ENCODE assay signal across 9 mouse cellular contexts in genomic region chr7:130770707-130771106, GRCm38 (mm10). TPM values are rescaled to one million over a fixed set of nuclear protein-coding genes. Genes with fewer than 3 reads are reported as not detected.
DNase-seq lines count a peak whose midpoint lies in the region; ATAC-seq and TF ChIP-seq lines count a peak whose summit lies in the region.
"Had no signal": no experiment of that assay in that cellular context is flagged by ENCODE, and none has a peak within 500 bp of the region (broad histone marks: within the 10 kb centered on the region; RNA-seq: fewer than 3 reads in every experiment).

No protein-coding gene starts in this region.

- H3K9me3 ChIP-seq in ES-Bruce4 (replicated peaks; ENCODE audit: control insufficient read depth, insufficient read depth, low read length, poor library complexity, severe bottlenecking), result no peaks in the 10 kb centered on the region
- H3K9me3 ChIP-seq: lung, embryonic 15.5 days had no signal

- no peak overlapping the region for H3K4me3 ChIP-seq in ES-Bruce4 (ENCODE audit: low read depth, low read length)
- H3K4me3 ChIP-seq: lung, embryonic 15.5 days had no signal

- peak; percentile 78 for ATAC-seq in megakaryocyte progenitor cell, adult 5-6 weeks (replicated peaks; ENCODE audit: poor library complexity)

- intact Hi-C loops in heart, postnatal 10 days (cut with DNase I), result loop anchor here (1.0 to 5.0 kb wide), 3 partner anchors 56 to 297 kb away; no protein-coding TSS in a partner anchor

- no peaks in the 10 kb centered on the region for H3K4me1 ChIP-seq in ES-Bruce4 (ENCODE audit: control insufficient read depth, insufficient read depth, low read length)
- H3K4me1 ChIP-seq: lung, embryonic 15.5 days had no signal

- DNase-seq in adrenal gland, postnatal 10 days, result peak; percentile 87
- DNase-seq in embryo, embryonic 11 days, result peak; percentile 86
- peak; percentile 80 to 91 for DNase-seq in heart, postnatal 10 days
- DNase-seq in layer of hippocampus, postnatal 10 days (ENCODE audit: low spot score in 2 of 2), result peak; percentile 83 to 86
- peak; percentile 64 to 71 for DNase-seq in right cerebral cortex, postnatal 36 days (ENCODE audit: low spot score in 2 of 2)
- DNase-seq in urinary bladder, postnatal 4 days (ENCODE audit: low spot score in 2 of 2), result peak; percentile 66 to 86

- no peak for TF ChIP-seq EP300 in ES-Bruce4 (IDR thresholded peaks at IDR 0.05; ENCODE audit: insufficient read depth, low read depth, low read length)

- no peak for TF ChIP-seq POLR2A in ES-Bruce4 (IDR thresholded peaks at IDR 0.05; ENCODE audit: insufficient read depth, low read length)

- H3K9ac ChIP-seq in ES-Bruce4 (ENCODE audit: low read depth, poor library complexity, severe bottlenecking), result no peak overlapping the region
- H3K9ac ChIP-seq: lung, embryonic 15.5 days had no signal

- no peak overlapping the region for H3K27ac ChIP-seq in ES-Bruce4 (ENCODE audit: insufficient read depth, low read length)
- H3K27ac ChIP-seq: lung, embryonic 15.5 days had no signal

- TF ChIP-seq CTCF in ES-Bruce4 (IDR thresholded peaks at IDR 0.05; ENCODE audit: low read depth, low read length), result peak; percentile 82

- no peaks in the 10 kb centered on the region for H3K27me3 ChIP-seq in ES-Bruce4 (ENCODE audit: control insufficient read depth, insufficient read depth, low read length, poor library complexity, severe bottlenecking)
- H3K27me3 ChIP-seq: lung, embryonic 15.5 days had no signal

- no peaks in the 10 kb centered on the region for H3K36me3 ChIP-seq in ES-Bruce4 (ENCODE audit: control insufficient read depth, insufficient read depth, low read length, poor library complexity, severe bottlenecking)
- H3K36me3 ChIP-seq: lung, embryonic 15.5 days had no signal

RNA-seq across cellular contexts. Expression of gene Btbd16, which starts 3.2 kb away (rescaled TPM):
- not detected in 2 replicates for polyA plus RNA-seq in ES-Bruce4 (2011; ENCODE audit: insufficient read depth, insufficient read length, low read depth, missing spikeins)
- total RNA-seq in adrenal gland, postnatal 10 days (2021), result under 1 TPM in 1 of 2 experiments, not detected in 1; 0.18 TPM
- total RNA-seq in heart, postnatal 10 days (2021), result under 1 TPM in 1 of 2 experiments, not detected in 1; 0.22 TPM
- 1 to 10 TPM in 1 of 2 experiments, under 1 TPM in 1; 0.48 to 1.1 TPM for total RNA-seq in layer of hippocampus, postnatal 10 days (2021)
- 0.52 and 0.71 TPM in 2 replicates for total RNA-seq in megakaryocyte progenitor cell, adult 5-6 weeks (2015)
- 0.87 TPM in 1 of 2 replicates, not detected in the other for total RNA-seq in megakaryocyte progenitor cell, adult 5-6 weeks (2017)
- polyA plus RNA-seq: lung, embryonic 15.5 days had no signal
